Mouse (Mus musculus) C2C12 (cell line): ENCODE measurements around the gene Trim25. TPM values are rescaled to one million over a fixed set of nuclear protein-coding genes. Genes with fewer than 3 reads are reported as not detected.

Source experiments
- H3K27me3 ChIP-seq: one replicate; pipeline ENCODE4 v1.6.1; 2011; ENCODE audit not compliant: control insufficient read depth, insufficient read depth, insufficient read length
- H3K36me3 ChIP-seq: one replicate; pipeline ENCODE4 v1.6.1; 2011; ENCODE audit not compliant: control insufficient read depth, insufficient read depth
- H3K4me3 ChIP-seq: one replicate; pipeline ENCODE4 v1.5.1; 2011; ENCODE audit warnings: mild to moderate bottlenecking, control low read depth; ENCODE audit not compliant: poor library complexity, insufficient read depth, severe bottlenecking
- H3K79me2 ChIP-seq: one replicate; pipeline ENCODE4 v1.6.1; 2011; ENCODE audit not compliant: control insufficient read depth, insufficient read depth
- H3K79me3 ChIP-seq: one replicate; pipeline ENCODE4 v1.6.1; 2011; ENCODE audit warnings: low read depth, control low read depth
- H3ac ChIP-seq: one replicate; pipeline ENCODE3; 2011; ENCODE audit warnings: low read depth; ENCODE audit not compliant: control insufficient read depth, insufficient read length
- CEBPB ChIP-seq: IDR thresholded peaks from one replicate; pipeline ENCODE4 v1.6.1; 2011; ENCODE audit warnings: low read depth, mild to moderate bottlenecking, control low read depth, moderate library complexity
- CTCF ChIP-seq: IDR thresholded peaks from one replicate; pipeline ENCODE4 v1.5.1; 2011; ENCODE audit not compliant: control insufficient read depth, insufficient read depth, insufficient read length
- FOSL1 ChIP-seq: IDR thresholded peaks from one replicate; pipeline ENCODE4 v1.8.0; 2011; ENCODE audit warnings: mild to moderate bottlenecking, low read length; ENCODE audit not compliant: poor library complexity, insufficient read depth, severe bottlenecking
- MAX ChIP-seq: IDR thresholded peaks from one replicate; pipeline ENCODE4 v1.6.1; 2011; ENCODE audit warnings: mild to moderate bottlenecking, control low read depth
- MYOD1 ChIP-seq: IDR thresholded peaks from one replicate; pipeline ENCODE4 v1.6.1; 2011; ENCODE audit warnings: low read depth; ENCODE audit not compliant: control insufficient read depth, insufficient read length
- MYOG ChIP-seq: IDR thresholded peaks from one replicate; pipeline ENCODE4 v1.6.1; 2011; ENCODE audit not compliant: control insufficient read depth, insufficient read length; ENCODE audit errors: extremely low read depth
- USF1 ChIP-seq: IDR thresholded peaks from one replicate; pipeline ENCODE4 v1.6.1; 2011; ENCODE audit warnings: low read depth, mild to moderate bottlenecking, control low read depth, moderate library complexity
- polyA plus RNA-seq: library from polyadenylated mRNA; unstranded; fragments of >200 nt; fragmentation: generic; extraction: Trizol; gene quantifications from one replicate; pipeline ENCODE4 v1.2.1, GENCODE M21; 2012; ENCODE audit warnings: missing spikeins

Trim25 gene
- polyA plus RNA-seq, 1 experiment, result 7.7 TPM

DNA sequence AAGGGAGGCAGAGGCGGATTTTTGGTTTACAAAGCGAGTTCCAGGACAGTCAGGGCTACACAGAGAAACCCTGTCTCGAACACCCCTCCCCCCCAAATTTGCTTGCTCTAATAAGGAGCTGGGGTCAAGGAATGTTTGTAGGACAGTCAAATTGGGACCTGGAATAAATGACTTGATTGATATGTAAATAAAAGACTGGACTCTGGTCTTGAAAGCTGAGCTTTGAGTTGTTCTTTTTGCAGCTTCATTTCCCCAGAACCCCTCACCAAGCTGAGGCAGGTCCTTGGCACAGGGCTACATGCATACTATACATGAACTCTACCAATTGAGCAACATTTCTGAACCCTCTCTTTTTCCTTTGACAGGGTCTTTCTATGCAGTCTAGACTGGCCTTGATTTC lies 46.8 kb downstream of the Trim25 start:
- Histone ChIP-seq H3K4me3 (no peak overlapping the region), H3K36me3 (peaks cover 42% of the 10 kb centered on the region)
- TF ChIP-seq USF1, result no peak
- TF ChIP-seq MAX, result no peak
- no peak for TF ChIP-seq MYOG
- no peak for TF ChIP-seq MYOD1
- TF ChIP-seq CEBPB, result no peak
- TF ChIP-seq FOSL1, result no peak
- no peak for TF ChIP-seq CTCF

DNA sequence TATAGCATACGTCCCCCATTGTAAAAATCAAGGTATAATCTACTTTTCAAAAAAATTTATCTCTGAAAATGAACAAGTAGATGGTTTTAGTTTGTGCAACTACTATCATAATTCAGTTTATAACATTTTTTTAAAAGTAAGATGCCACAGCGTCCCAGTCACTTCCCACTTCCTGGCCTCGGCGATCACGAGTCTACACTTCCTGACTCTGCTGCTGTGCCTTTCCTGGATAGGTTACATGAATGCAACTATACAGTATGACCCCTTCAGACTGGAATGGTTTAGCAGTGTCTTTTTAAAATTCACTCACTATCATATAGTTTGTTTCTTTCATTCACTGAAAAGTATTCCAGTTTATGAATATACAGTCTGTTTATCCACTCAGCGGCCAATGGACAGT lies 52.6 kb downstream of the Trim25 start:
- Histone ChIP-seq H3K27me3 (no peaks in the 10 kb centered on the region), H3K79me2 (no peaks in the 10 kb centered on the region), H3K36me3 (peaks cover 51% of the 10 kb centered on the region), H3K79me3 (no peaks in the 10 kb centered on the region), H3K4me3 (no peak overlapping the region), H3ac (no peak overlapping the region)
- TF ChIP-seq MYOD1 (no peak), MAX (no peak), FOSL1 (no peak), CEBPB (no peak)

More for the DNA sequence above, 46.8 kb downstream of the Trim25 start:
- Histone ChIP-seq H3K79me3 (no peaks in the 10 kb centered on the region), H3K79me2 (no peaks in the 10 kb centered on the region), H3ac (no peak overlapping the region), H3K27me3 (no peaks in the 10 kb centered on the region)

DNA sequence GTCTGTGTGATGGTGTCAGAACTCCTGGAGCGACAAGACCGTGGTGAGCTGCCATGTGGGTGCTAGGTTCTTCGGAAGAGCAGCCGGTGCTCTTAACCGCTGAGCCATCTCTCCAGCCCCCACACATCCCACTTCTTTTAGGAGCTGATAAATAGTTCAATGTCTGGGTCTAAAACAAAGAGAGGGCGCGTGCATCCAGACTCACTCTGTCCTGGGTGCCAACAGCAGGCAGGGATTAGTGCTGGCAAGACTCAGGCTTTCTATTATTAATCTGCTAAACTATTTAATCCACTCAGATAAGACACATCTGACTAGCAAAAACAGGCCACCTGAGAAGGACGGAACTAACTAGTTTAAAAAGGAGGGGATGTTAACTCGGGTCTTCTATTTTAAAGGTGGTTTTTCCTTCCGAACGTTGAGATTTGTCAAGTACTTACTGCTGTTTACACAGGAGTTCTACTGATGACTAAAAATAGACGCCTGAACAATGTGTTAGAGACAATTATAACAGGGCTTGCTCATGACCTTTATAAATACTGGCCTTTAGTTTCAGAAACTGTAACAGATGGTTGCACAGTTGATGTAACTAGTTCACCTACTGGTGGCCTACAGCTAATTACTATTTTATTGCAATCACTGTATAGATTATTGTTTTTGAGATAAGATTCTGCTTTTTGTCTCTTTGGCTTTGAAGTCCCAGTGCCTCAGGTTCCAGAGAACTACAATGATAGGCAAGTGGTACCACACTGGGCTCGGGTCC lies 56.9 kb downstream of the Trim25 start:
- Histone ChIP-seq H3K4me3 (no peak overlapping the region), H3K36me3 (peaks cover 22% of the 10 kb centered on the region), H3K79me3 (peaks cover 9% of the 10 kb centered on the region), H3K27me3 (no peaks in the 10 kb centered on the region), H3ac (no peak overlapping the region), H3K79me2 (peaks cover 23% of the 10 kb centered on the region)
- TF ChIP-seq CEBPB (no peak), CTCF (no peak), FOSL1 (no peak)

DNA sequence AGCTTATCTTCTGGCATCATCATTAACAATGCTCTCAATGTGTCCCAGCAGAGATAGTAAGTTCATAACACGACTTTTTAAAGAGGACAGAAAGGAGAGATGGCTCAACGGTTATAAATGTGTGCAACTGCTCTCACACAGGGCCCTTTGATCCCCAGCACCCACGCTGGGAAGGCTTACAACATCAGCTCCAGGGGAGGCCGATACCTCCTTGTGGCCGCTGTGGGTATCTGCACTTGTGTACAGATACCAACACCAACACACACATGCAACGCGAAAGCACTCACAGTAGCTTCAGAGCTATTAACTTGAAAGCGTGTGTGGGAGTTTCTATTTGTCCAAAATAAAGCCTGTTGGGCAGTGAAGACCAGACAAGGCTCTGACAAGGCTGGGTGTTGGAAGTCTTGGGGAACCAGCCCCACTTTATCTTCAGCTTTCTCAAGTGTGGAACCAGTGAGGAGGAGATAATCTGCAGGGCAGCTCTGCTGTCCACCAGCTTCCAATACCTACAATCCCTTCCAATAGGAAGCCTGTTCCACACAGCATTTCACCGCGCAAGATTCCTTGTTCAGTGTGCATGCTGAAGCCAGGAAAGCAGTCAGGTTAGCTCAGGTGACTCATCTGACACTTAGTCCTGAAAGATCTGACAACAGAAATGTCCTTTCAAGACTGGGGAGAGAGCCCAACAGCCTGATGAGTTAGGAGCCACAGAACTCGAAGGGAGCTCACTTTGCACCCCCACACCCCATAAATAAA lies 59.5 kb downstream of the Trim25 start:
- Histone ChIP-seq H3K79me3 (peaks cover 9% of the 10 kb centered on the region), H3K4me3 (no peak overlapping the region), H3ac (no peak overlapping the region), H3K27me3 (no peaks in the 10 kb centered on the region), H3K79me2 (peaks cover 23% of the 10 kb centered on the region), H3K36me3 (peaks cover 5% of the 10 kb centered on the region)
- TF ChIP-seq FOSL1 (no peak), CEBPB (no peak), USF1 (no peak), CTCF (no peak), MYOD1 (no peak), MAX (no peak), MYOG (no peak)

DNA sequence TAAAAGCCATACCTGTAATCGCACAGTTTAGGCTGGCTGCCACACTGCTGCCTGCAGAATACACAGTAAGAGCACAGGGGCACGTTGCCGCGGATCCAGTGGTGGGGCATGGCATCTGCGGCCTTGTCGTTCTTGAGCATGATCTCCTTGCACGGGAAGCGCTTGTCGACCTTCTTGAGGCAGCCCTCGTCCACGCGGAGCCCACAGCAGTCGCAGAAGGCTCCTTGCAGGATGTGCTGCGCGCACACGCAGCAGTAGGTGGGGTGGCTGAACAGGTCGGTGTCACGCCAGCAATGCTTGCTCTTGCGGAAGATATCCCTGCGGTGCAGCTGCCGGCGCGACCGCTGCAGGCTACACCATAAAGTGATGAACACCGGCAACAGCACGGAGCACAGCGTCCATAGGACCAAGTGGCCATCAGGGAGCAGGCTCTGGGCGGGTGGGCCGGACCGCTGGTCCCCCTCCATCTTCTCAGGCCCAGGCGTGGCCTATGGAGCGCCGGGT lies 60.8 kb downstream of the Trim25 start:
- Histone ChIP-seq H3ac (peak overlapping the region; percentile 89), H3K27me3 (no peaks in the 10 kb centered on the region), H3K36me3 (no peaks in the 10 kb centered on the region), H3K79me3 (peaks cover 9% of the 10 kb centered on the region), H3K79me2 (peaks cover 23% of the 10 kb centered on the region), H3K4me3 (peak overlapping the region; percentile 69)
- TF ChIP-seq MYOG (no peak), CTCF (no peak), USF1 (no peak), MYOD1 (no peak)
